Mouse (Mus musculus) liver, embryonic 13.5 days (tissue): ENCODE data around the gene Gjd3. TPM values are rescaled to one million over a fixed set of nuclear protein-coding genes. Genes with fewer than 3 reads are reported as not detected.

Experiments used
- ATAC-seq: fragments of 200-750 bp; cut with Nextera tagmentation; 2 replicates; pipeline ENCODE4 v1.8.0; 2017; ENCODE audit warnings: low read depth, mild to moderate bottlenecking, moderate number of reproducible peaks, moderate library complexity
- DNase-seq: peaks from one replicate; pipeline ENCODE4 v3.0.0; 2022
- H3K27ac ChIP-seq: fragments of 300-500 bp; sonication (generic); 2 replicates; pipeline ENCODE4 v1.5.1; 2015; ENCODE audit warnings: moderate library complexity, mild to moderate bottlenecking, inconsistent platforms
- H3K27me3 ChIP-seq: fragments of 300-500 bp; sonication (generic); 2 replicates; pipeline ENCODE4 v1.6.1; 2015; ENCODE audit warnings: mild to moderate bottlenecking, inconsistent platforms
- H3K36me3 ChIP-seq: fragments of 300-500 bp; sonication (generic); 2 replicates; pipeline ENCODE4 v1.6.1; 2015; ENCODE audit warnings: mild to moderate bottlenecking, inconsistent platforms
- H3K4me1 ChIP-seq: fragments of 300-500 bp; sonication (generic); replicated peaks from 2 replicates; pipeline ENCODE4 v1.6.1; 2015; ENCODE audit warnings: inconsistent platforms
- H3K4me2 ChIP-seq: fragments of 300-500 bp; sonication (generic); 2 replicates; pipeline ENCODE4 v1.6.1; 2015; ENCODE audit warnings: inconsistent platforms, mild to moderate bottlenecking, moderate library complexity
- H3K4me3 ChIP-seq: fragments of 300-500 bp; sonication (generic); replicated peaks from 2 replicates; pipeline ENCODE4 v1.5.1; 2015; ENCODE audit warnings: mild to moderate bottlenecking, inconsistent platforms
- H3K9ac ChIP-seq: fragments of 300-500 bp; sonication (generic); 2 replicates; pipeline ENCODE4 v1.6.1; 2015; ENCODE audit warnings: mild to moderate bottlenecking, inconsistent platforms
- H3K9me3 ChIP-seq: fragments of 300-500 bp; sonication (generic); replicated peaks from 2 replicates; pipeline ENCODE4 v1.6.1; 2016; ENCODE audit warnings: inconsistent platforms
- WGBS: fragments of 180-500 bp; shearing (Covaris S2); methylation state at CpG from one replicate; pipeline ENCODE4 v1.1.7; 2015; ENCODE audit not compliant: insufficient replicate concordance; 5-methylcytosine and 5-hydroxymethylcytosine counted together
- polyA plus RNA-seq: library from polyadenylated mRNA; unstranded; fragments of >200 nt; fragmentation: Nextera tagmentation; extraction: Ambion mirVana; gene quantifications from 2 replicates; pipeline ENCODE4 v1.2.1, GENCODE M21; 2015

The Gjd3 gene
- not detected in 2 replicates for polyA plus RNA-seq

DNA sequence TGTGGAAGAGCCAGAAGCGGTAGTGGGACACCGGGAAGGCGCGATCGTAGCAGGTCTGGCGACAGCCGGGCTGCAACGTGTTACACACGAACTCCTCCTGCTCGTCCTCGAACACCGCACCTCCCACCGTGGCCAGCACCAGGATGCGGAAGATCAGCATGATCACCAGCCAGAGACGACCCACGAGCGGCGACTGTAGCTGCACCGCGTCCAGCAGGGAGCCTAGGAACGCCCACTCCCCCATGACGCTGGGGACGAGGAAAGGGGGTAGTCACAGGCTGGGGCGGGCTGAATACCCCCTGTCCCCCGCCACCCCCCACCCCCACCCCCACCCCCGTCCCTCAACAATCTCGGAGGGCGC is at the start of gene Gjd3:
Gene Gjd3, minus strand, starts transcription at position 244 of the 361 bp plus-strand sequence.
- WGBS = 4% methylated on average over 27 of the region's 28 CpGs
- Histone ChIP-seq H3K9ac (peak within 1 kb of the TSS; percentile 15; the same call in 1 of the 2 replicates), H3K27ac (no peak within 1 kb of the TSS), H3K4me2 (peak within 1 kb of the TSS; percentile 72), H3K27me3 (peaks cover 70% of the 10 kb centered on the region), H3K9me3 (no peaks in the 10 kb centered on the region), H3K4me1 (peaks cover 23% of the 10 kb centered on the region), H3K36me3 (peaks cover 2% of the 10 kb centered on the region), H3K4me3 (peak within 1 kb of the TSS; percentile 55)
- DNase-seq (no peak), ATAC-seq (no peak)

DNA sequence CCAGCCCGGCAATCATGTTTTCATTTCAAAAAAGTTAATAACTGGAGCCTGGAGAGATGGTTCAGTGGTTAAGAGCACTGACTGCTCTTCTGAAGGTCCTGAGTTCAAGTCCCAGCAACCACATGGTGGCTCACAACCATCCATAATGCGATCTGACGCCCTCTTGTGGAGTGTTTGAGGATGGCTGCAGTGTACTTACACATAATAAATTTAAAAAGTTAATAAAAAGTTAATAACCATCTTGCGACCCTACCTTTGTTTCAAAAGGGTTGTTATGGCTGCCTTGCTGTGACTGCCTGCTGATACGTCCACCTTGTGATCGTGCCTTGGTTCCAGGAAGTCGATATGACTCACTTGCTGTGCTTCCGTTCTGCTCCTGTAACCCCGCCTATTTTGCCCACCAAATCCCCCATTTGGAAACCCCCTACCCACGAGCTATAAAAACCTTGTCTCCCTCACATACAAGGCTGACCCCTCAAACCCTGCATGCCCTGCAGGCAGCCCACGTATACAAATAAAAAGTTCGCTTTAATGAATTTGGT is 44.2 kb upstream of the Gjd3 start:
- H3K4me1 ChIP-seq = peaks cover 22% of the 10 kb centered on the region
- 61% methylated on average over 12 of the region's 12 CpGs for WGBS
- H3K27ac ChIP-seq = no peak overlapping the region
- H3K4me3 ChIP-seq = no peak overlapping the region
- DNase-seq (no peak), ATAC-seq (no peak)
- H3K4me2 ChIP-seq = no peak overlapping the region
- H3K9me3 ChIP-seq = no peaks in the 10 kb centered on the region
- H3K36me3 ChIP-seq = peaks cover 11% of the 10 kb centered on the region
- no peak overlapping the region for H3K9ac ChIP-seq
- H3K27me3 ChIP-seq = no peaks in the 10 kb centered on the region

DNA sequence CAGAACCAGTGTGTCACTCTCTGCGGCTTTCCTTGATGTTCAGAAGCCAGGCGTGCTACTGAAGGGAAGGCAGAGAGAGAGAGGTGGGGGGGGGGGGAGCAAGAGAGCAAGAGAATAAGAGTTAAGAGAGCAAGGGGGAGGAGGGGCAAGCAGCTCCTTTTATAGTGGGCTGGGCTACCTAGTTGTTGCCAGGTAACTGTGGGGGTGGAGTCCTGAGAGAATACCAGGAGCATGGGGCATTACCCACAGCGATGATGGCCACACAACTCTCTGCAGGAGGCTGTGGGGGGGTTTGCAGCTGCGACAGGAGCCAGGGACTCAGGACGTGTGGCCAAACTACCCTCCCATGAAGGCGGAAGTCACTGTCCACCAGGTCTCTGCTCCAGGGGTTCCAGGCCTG is 43.1 kb upstream of the Gjd3 start:
- ATAC-seq (no peak), DNase-seq (no peak)
- Histone ChIP-seq H3K36me3 (peaks cover 22% of the 10 kb centered on the region), H3K9me3 (no peaks in the 10 kb centered on the region), H3K4me2 (no peak overlapping the region), H3K4me3 (no peak overlapping the region), H3K27me3 (no peaks in the 10 kb centered on the region), H3K27ac (no peak overlapping the region), H3K9ac (no peak overlapping the region; the same call in 1 of the 2 replicates), H3K4me1 (peaks cover 33% of the 10 kb centered on the region)
- 85% methylated on average over 6 of the region's 6 CpGs for WGBS

DNA sequence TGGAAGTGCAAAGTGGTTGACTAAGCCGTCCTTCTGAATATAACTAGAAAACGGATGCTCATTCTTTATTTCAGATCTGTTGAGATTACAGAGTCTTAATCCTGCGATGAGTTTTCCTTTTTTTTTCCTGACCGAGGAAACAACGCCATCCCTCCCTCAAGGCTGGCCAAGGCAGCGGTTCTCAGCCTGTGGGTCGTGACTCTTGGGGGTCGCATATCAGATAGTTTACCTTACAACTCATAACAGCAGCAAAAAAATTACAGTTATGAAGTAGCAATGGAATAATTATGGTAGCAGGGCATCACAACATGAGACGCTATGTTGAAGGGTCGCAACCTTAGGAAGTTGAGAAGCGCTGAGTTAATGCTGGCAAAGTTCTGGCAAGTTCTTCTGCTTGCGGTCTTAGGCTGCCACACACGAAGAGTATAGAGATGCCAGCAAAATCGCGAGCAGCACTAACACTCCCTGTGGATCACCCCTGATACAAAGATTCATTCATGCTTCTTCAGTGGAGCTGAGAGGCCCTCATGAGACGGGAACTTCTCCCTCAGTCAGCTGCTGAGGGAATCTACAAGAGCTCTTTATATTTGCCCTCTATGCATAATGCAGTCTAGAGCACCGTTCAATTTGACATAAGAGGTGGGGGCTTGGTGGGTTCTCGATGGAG is 41.8 kb upstream of the Gjd3 start:
- Histone ChIP-seq H3K4me2 (peak overlapping the region; percentile 61), H3K4me1 (peaks cover 44% of the 10 kb centered on the region), H3K36me3 (peaks cover 35% of the 10 kb centered on the region), H3K9ac (peak overlapping the region; percentile 46), H3K4me3 (peak overlapping the region; percentile 48), H3K27me3 (no peaks in the 10 kb centered on the region), H3K27ac (peak overlapping the region; percentile 22; the same call in 1 of the 2 replicates), H3K9me3 (no peaks in the 10 kb centered on the region)
- DNase-seq = no peak
- WGBS = 40% methylated on average over 18 of the region's 18 CpGs
- ATAC-seq = peak; percentile 1; the same call in 1 of the 2 replicates

DNA sequence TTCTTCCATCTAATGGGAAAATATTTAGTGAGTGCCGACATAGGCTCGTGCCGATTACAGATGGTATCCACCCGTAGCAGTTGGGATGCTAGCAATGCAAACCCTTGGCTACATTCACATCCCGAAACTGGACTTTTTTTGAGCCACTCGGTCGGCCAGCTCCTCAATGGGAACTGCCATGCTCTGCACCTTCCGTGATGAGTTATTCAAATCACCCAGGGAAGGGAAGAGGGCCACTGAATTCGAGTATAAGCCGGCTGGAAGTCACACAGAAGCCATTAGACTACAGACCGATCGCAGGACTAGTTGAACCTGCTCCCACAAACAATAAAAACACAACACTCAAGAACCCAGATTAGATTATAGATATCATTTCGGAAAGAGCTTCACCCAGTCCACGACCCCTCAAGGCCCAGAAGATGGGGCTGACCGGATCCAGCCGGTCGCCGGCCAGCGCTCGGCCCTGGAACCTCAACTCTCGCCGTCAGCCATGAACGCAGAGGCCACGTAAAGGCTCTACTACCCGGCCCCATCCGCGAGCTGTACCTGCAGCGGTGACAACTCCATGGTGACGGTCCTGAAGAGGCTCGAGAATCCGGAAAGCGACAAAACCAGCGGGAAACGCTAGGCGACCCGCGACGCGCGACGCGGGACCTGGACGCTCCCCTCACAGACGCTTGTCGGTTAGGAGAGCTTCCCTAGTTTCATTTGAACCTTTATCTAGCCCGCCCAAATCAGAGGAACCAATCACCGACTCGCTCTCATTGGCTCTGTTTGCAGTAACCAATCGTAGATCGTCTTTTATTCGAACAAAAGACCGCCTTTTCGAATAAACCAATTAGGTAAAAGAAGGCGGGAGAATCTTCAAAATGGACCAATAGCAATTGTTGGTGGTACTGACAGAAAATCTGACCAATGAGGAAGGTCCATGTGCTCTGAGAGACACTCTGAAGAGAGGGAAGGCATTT is 41.0 kb upstream of the Gjd3 start, which contains the start of gene Top2a:
Gene Top2a, minus strand, starts transcription at position 690 of the 968 bp plus-strand sequence.
- Histone ChIP-seq H3K9me3 (no peaks in the 10 kb centered on the region), H3K4me1 (peaks cover 47% of the 10 kb centered on the region), H3K27ac (peak within 1 kb of the TSS; percentile 82), H3K27me3 (no peaks in the 10 kb centered on the region), H3K9ac (peak within 1 kb of the TSS; percentile 92), H3K4me2 (peak within 1 kb of the TSS; percentile 80), H3K4me3 (peak within 1 kb of the TSS; percentile 78), H3K36me3 (peaks cover 43% of the 10 kb centered on the region)
- ATAC-seq (peak; percentile 91), DNase-seq (peak; percentile 80)
- under 1% methylated on average over 54 of the region's 54 CpGs for WGBS

DNA sequence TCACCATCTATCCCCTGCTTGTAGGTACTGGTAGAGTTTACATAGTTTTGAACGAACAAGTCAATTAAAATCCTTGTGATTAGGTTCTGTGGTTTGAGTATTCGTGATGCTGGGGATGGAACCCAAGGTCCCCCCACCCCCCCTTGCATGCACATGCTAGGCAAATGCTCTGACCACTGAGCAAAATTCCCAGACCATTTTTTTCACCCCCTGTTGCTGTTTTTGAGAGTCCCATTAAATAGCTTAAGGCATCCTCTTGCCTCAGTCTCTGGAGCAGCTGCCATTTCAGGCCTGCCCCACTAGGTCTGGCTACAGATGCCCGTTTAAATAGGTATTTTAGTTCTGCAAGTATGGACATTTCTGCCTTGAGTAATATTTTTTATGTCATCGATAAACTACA is 40.3 kb upstream of the Gjd3 start:
- Histone ChIP-seq H3K4me1 (peaks cover 47% of the 10 kb centered on the region), H3K4me3 (peak overlapping the region; percentile 78), H3K36me3 (peaks cover 50% of the 10 kb centered on the region), H3K9me3 (no peaks in the 10 kb centered on the region), H3K4me2 (peak overlapping the region; percentile 80), H3K9ac (peak overlapping the region; percentile 92), H3K27ac (peak overlapping the region; percentile 82), H3K27me3 (no peaks in the 10 kb centered on the region)
- ATAC-seq = no peak
- 2% methylated on average over 4 of the region's 4 CpGs for WGBS
- no peak for DNase-seq

DNA sequence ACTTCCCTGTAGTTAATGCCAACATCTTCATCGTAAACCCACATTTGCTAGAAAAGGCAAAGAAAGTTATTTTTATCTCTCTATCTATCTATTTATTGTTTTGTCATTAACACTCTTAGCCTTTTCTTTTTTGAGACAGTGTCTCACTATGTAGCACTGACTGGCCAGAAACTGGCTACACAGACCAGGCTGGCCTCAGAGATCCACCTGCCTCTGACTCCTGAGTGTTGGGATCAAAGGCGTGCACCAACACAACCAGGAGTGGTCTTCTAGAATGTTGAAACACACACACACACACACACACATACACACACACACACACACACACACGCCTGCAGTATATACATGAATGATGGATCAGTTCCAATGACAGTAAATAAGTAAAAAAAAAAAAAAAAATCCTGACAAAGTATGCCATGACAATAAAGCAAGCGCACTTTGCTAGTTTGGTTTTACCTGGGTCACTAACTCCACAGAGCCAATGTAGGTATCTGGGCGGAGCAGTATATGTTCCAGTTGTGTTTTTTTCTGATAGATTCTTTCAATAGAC is 39.6 kb upstream of the Gjd3 start:
- no peak for ATAC-seq
- no peaks in the 10 kb centered on the region for H3K9me3 ChIP-seq
- H3K9ac ChIP-seq = peak overlapping the region; percentile 92
- H3K27ac ChIP-seq = peak overlapping the region; percentile 19; the same call in 1 of the 2 replicates
- peaks cover 56% of the 10 kb centered on the region for H3K36me3 ChIP-seq
- peak overlapping the region; percentile 80 for H3K4me2 ChIP-seq
- H3K27me3 ChIP-seq = no peaks in the 10 kb centered on the region
- peak overlapping the region; percentile 78 for H3K4me3 ChIP-seq
- no peak for DNase-seq
- WGBS = 72% methylated on average over 5 of the region's 5 CpGs
- peaks cover 47% of the 10 kb centered on the region for H3K4me1 ChIP-seq

DNA sequence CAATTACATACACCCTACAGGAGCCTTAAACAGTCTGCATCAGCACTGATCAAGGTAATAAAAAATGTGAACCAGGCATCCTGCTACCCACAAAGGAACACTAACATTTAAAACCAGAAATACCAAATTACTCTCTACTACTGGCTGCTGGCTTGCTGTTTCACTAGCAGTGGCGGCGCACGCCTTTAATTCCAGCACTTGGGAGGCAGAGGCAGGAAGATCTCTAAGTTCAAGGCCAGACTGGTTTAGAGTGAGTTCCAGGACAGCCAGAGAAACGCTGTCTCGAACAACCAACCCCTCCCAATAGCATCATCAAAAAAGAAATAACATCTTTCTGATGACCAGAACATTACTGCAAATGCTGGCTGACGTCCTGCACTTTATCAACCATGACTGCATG is 37.0 kb upstream of the Gjd3 start:
- Histone ChIP-seq H3K4me3 (no peak overlapping the region), H3K27me3 (no peaks in the 10 kb centered on the region), H3K36me3 (peaks cover 82% of the 10 kb centered on the region), H3K9me3 (no peaks in the 10 kb centered on the region), H3K9ac (no peak overlapping the region), H3K4me2 (peak overlapping the region; percentile 10), H3K27ac (no peak overlapping the region), H3K4me1 (peaks cover 36% of the 10 kb centered on the region)
- 92% methylated on average over 6 of the region's 6 CpGs for WGBS
- ATAC-seq (no peak), DNase-seq (no peak)

DNA sequence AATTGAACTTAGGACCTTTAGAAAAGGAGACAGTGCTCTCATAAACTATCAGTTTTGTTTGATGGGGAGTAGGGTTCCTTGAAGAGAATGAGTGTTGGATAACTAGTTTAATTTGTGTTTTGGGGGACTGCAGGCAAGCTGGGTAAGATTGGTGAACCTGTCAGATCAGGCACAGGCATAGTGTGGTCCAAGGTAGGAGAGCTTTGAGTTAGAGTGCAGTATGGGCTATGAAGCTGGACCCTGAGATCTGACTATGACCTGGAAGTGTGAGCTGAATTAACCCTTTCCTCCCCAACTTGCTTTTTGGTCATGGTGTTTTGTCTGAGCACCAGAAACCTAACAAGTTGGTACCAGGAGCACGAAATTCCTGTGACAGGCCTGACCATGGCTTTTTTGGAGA is 31.0 kb upstream of the Gjd3 start:
- H3K4me1 ChIP-seq = 0 out of 2 replicates have a peak, but pooled peaks cover under 1% of the 10 kb centered on the region
- no peak overlapping the region for H3K4me2 ChIP-seq
- H3K4me3 ChIP-seq = no peak overlapping the region
- ATAC-seq (no peak), DNase-seq (no peak)
- peaks cover 100% of the 10 kb centered on the region for H3K36me3 ChIP-seq
- no peak overlapping the region for H3K27ac ChIP-seq
- H3K27me3 ChIP-seq = no peaks in the 10 kb centered on the region
- 89% methylated on average over 1 of the region's 1 CpGs for WGBS
- no peaks in the 10 kb centered on the region for H3K9me3 ChIP-seq
- H3K9ac ChIP-seq = no peak overlapping the region

DNA sequence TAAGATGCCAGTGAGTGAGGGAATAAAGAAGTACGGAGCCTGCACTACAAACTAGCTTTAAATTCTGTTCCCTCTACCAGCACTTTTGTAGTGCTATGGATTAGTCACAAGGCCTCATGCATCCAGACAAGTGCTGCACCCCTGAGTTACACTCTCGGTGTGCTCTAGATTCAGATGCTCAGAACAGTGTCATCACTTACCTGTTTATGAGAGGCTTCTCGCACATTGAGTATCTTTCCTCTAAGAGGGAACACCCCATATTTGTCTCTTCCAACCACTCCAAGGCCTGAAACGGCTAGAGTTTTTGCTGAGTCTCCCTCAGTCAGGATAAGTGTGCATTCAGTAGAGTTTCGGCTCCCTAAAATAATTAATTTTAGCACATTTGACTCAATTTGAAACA is 27.9 kb upstream of the Gjd3 start:
- H3K4me2 ChIP-seq = no peak overlapping the region
- WGBS = 96% methylated on average over 5 of the region's 5 CpGs
- no peak for DNase-seq
- no peaks in the 10 kb centered on the region for H3K4me1 ChIP-seq
- no peak overlapping the region for H3K9ac ChIP-seq
- ATAC-seq = no peak
- no peaks in the 10 kb centered on the region for H3K27me3 ChIP-seq
- H3K27ac ChIP-seq = no peak overlapping the region
- peaks cover 100% of the 10 kb centered on the region for H3K36me3 ChIP-seq
- H3K4me3 ChIP-seq = no peak overlapping the region
- H3K9me3 ChIP-seq = no peaks in the 10 kb centered on the region

DNA sequence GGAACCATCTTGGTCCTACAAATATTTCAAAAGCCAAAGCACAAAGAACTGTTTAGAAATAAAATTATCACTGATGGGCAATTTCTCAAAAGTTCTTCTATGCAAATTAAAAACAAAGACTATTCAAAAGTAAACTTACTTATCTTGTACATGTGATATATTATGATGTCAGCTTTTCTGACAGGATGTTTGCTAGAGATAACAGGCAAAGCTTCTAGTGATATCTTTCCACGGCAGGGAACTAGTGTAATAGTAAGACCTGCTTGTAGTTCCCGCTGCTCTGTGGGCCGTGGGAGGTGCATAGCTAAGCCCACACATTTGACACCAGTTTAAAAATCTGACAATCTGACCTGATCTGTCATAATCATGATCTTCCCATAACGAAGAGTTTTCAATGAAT is 27.3 kb upstream of the Gjd3 start:
- H3K36me3 ChIP-seq = peaks cover 100% of the 10 kb centered on the region
- H3K9me3 ChIP-seq = no peaks in the 10 kb centered on the region
- H3K27ac ChIP-seq = no peak overlapping the region
- WGBS = 43% methylated on average over 4 of the region's 4 CpGs
- no peaks in the 10 kb centered on the region for H3K4me1 ChIP-seq
- no peaks in the 10 kb centered on the region for H3K27me3 ChIP-seq
- H3K4me2 ChIP-seq = no peak overlapping the region
- ATAC-seq (no peak), DNase-seq (no peak)
- no peak overlapping the region for H3K9ac ChIP-seq
- H3K4me3 ChIP-seq = no peak overlapping the region
